Mouse (Mus musculus) heart, postnatal 0 days (tissue): ENCODE results near the gene Fxr2.

Experiments used
- CTCF ChIP-seq: IDR thresholded peaks from 2 replicates; pipeline ENCODE4 v1.5.1; 2016; ENCODE audit warnings: antibody characterized with exemption, control low read depth, low read depth
- EP300 ChIP-seq: IDR thresholded peaks from 2 replicates; pipeline ENCODE4 v1.6.1; 2016; ENCODE audit warnings: antibody characterized with exemption, low read depth

GRCm38 (mm10) chr11:69662967-69663671 lies 30.3 kb downstream of the Fxr2 start:
- TF ChIP-seq CTCF, result no peak
- no peak; the same call in 1 of the 2 replicates for TF ChIP-seq EP300
